Mouse (Mus musculus) lung, adult 2 months (tissue): Measurements from ENCODE around the gene Mfap1b.
A peak's percentile ranks its signal among the peaks of the same experiment; 100 is the strongest.
"Not testable (repeated sequence)": the region's sequence is repeated elsewhere in the genome, so short reads cannot be mapped to it uniquely, and the experiment has no call there.

Experiments
- CTCF ChIP-seq: fragments of 200-500 bp; IDR thresholded peaks from 2 replicates; pipeline ENCODE4 v1.5.1; 2011; ENCODE audit warnings: mild to moderate bottlenecking, low read length, control low read depth; ENCODE audit not compliant: insufficient read depth
- POLR2A ChIP-seq: fragments of 200-500 bp; IDR thresholded peaks from 2 replicates; pipeline ENCODE4 v1.6.1; 2011; ENCODE audit warnings: low read depth, mild to moderate bottlenecking, control low read depth, low read length, borderline replicate concordance; ENCODE audit errors: extremely low read depth

DNA sequence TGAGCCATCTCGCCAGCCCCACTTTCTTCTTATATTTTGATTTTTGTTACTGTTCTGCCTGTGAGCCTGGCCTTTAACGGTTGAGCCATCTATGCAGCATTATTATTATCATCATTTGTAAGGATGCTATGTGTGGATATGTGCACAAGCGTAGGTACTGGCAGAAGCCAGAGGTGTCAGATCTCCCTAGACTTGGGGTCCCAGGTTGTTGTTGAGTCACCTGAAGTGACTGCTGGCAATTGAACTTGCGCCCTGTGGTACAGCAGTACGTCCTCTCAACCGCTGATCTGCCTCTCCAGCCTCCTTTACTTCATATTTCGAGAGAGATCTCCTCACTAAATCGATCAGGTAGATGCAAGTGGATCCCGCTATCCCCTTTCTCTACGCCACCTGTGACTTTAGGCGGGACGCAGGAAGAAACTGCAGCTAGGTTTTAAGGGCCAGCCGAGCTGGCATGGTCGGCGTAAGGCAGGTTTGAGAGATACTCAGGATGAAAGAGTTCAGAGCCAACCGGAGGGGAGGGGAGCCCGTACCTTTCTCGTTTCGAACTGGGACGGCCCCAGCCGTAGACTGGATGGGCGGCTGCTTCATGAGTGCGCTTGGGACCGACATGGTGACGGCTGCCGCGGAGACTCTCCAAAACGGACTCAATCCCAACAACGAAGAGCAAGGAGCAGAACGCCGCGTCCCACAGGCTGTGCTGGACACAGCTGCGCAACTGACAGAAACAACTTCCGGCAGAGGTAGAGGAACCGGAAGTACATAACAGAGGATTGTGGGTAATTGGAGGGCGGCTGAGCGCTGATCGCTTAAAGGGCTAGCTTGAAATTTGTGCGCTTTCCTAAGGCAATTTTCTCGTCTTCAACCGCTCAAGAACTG, at the start of gene Mfap1b:
- TF ChIP-seq CTCF = not testable (repeated sequence)
- peak; percentile 98 for TF ChIP-seq POLR2A
